Mouse (Mus musculus) megakaryocyte, embryonic 14.5 days (primary cell): ENCODE measurements at regions not wholly inside any gene's neighbourhood (a gene's known extent, or its start where the extent isn't known, plus 50 kb on each side); places are given as distances from the start of the nearest gene placed in this dataset.

ENCODE experiments used
- FLI1 ChIP-seq: IDR thresholded peaks from 2 replicates; pipeline ENCODE4 v1.6.1; 2012; ENCODE audit warnings: low read length, inconsistent platforms, mixed read lengths
- GATA1 ChIP-seq: IDR thresholded peaks from 3 replicates; pipeline ENCODE4 v1.6.1; 2012; ENCODE audit warnings: mixed read lengths, low read length, inconsistent platforms, borderline replicate concordance

GRCm38 (mm10) chr13:47339411-47339810 is 217.0 kb downstream of the Rnf144b start:
- TF ChIP-seq GATA1 (no peak), FLI1 (no peak)
